In genomic region chr17:29484431-29484830, GRCm38 (mm10) we compare ENCODE assay signal across 22 mouse cellular contexts. TPM values are rescaled to one million over a fixed set of nuclear protein-coding genes. Genes with fewer than 3 reads are reported as not detected.
DNase-seq lines count a peak whose midpoint lies in the region; TF ChIP-seq lines count a peak whose summit lies in the region.
"Had no signal": no experiment of that assay in that cellular context is flagged by ENCODE, and none has a peak within 500 bp of the region (broad histone marks: within the 10 kb centered on the region; RNA-seq: fewer than 3 reads in every experiment).

No protein-coding gene starts in this region.

- H3K9me3 ChIP-seq in E14TG2a.4 (ENCODE audit: low read length) = 0 out of 2 replicates have a peak, but pooled peaks cover 5% of the 10 kb centered on the region

- WGBS in liver, adult 2 months = 93% methylated on average over 2 of the region's 2 CpGs

- no peak overlapping the region for H3K4me3 ChIP-seq in liver, adult 2 months (ENCODE audit: insufficient read depth, low read depth, low read length)
- H3K4me3 ChIP-seq in E14TG2a.4 (replicated peaks; ENCODE audit: low read length) = no peak overlapping the region
- H3K4me3 ChIP-seq: erythroblast, embryonic 14.5 days; midbrain, embryonic 10.5 days; myocyte; neural tube, embryonic 12.5 days had no signal

- TF ChIP-seq POLR2A in liver, adult 2 months (IDR thresholded peaks at IDR 0.05; ENCODE audit: extremely low read depth, insufficient read depth, low read length) = no peak

- H3K79me2 ChIP-seq in liver, adult 2 months (ENCODE audit: control insufficient read depth, insufficient read depth, low read length) = no peaks in the 10 kb centered on the region

- no peaks in the 10 kb centered on the region for H3K36me3 ChIP-seq in liver, adult 2 months (ENCODE audit: control insufficient read depth, insufficient read depth, low read length)
- H3K36me3 ChIP-seq in E14TG2a.4 (ENCODE audit: insufficient read depth, low read length) = no peaks in the 10 kb centered on the region
- H3K36me3 ChIP-seq: G1E; midbrain, embryonic 10.5 days; neural tube, embryonic 12.5 days had no signal

- H3K27me3 ChIP-seq in liver, adult 2 months (ENCODE audit: control insufficient read depth, insufficient read depth, low read length) = no peaks in the 10 kb centered on the region
- no peaks in the 10 kb centered on the region for H3K27me3 ChIP-seq in E14TG2a.4 (ENCODE audit: insufficient read depth, low read length)
- H3K27me3 ChIP-seq: neural tube, embryonic 12.5 days had no signal

- no peak for TF ChIP-seq CTCF in liver, adult 2 months (IDR thresholded peaks at IDR 0.05; ENCODE audit: low read depth, low read length)
- peak; percentile 30; the same call in 1 of the 2 replicates for TF ChIP-seq CTCF in E14TG2a.4 (conservative IDR thresholded peaks at IDR 0.05; ENCODE audit: low read length)

- H3K4me1 ChIP-seq in liver, adult 2 months (ENCODE audit: control insufficient read depth, insufficient read depth, low read length) = peaks cover 13% of the 10 kb centered on the region
- peaks cover 85% of the 10 kb centered on the region for H3K4me1 ChIP-seq in E14TG2a.4 (replicated peaks; ENCODE audit: low read depth, low read length)

- H3K9ac ChIP-seq in liver, adult 2 months (ENCODE audit: low read depth, low read length) = no peak overlapping the region
- H3K9ac ChIP-seq: lung, embryonic 14.5 days; neural tube, embryonic 12.5 days had no signal

- DNase-seq in liver, adult 2 months (ENCODE audit: extremely low read depth, low read depth, low spot score) = no peak
- DNase-seq in liver (no peak), A20 (ENCODE audit: low read depth, low spot score) (peak; percentile 67), ZHBTc4 (ENCODE audit: low read depth, low spot score) (peak; percentile 73)
- no peak for DNase-seq in frontal cortex, postnatal 25 days (ENCODE audit: low spot score in 2 of 2)
- DNase-seq: adrenal gland, postnatal 14 days; cerebellum, adult 11 months; cerebellum, adult 9-10 months; cerebellum, postnatal 36 days; kidney, adult 8-10 months; kidney, postnatal 14 days; lung, embryonic 14.5 days; lung, postnatal 14 days; right cerebral cortex, adult 18-20 months; thymus, postnatal 4 days had no signal

- peak overlapping the region; percentile 12; the same call in 1 of the 2 replicates for H3K27ac ChIP-seq in liver, adult 2 months (replicated peaks; ENCODE audit: insufficient read depth, low read depth, low read length)
- H3K27ac ChIP-seq: midbrain, embryonic 10.5 days; neural tube, embryonic 12.5 days; stomach, postnatal 0 days had no signal

RNA-seq across cellular contexts. Expression of gene Pim1, which starts 6.1 kb away (rescaled TPM):
- 8.9 and 9.5 TPM in 2 replicates for total RNA-seq in liver, adult 2 months (2014; rRNA removed)
- 16.0 and 16.4 TPM in 2 replicates for polyA plus RNA-seq in liver, adult 2 months (2012; rRNA removed)

Comparison
In these comparisons a context has a peak if more than half of its experiments do, and no peak if none do; other contexts are left out.
1. DNase-seq: peak in A20 (single experiment) and ZHBTc4 (single experiment); none in liver, adult 2 months (single experiment), liver (single experiment) and frontal cortex, postnatal 25 days (0 of 2).